Mouse (Mus musculus) adrenal gland, adult 8-10 months (tissue): Measurements from ENCODE around the gene Frrs1l. TPM values are rescaled to one million over a fixed set of nuclear protein-coding genes. Genes with fewer than 3 reads are reported as not detected.

ENCODE experiments used
- DNase-seq: peaks from one replicate; pipeline ENCODE4 v3.0.0; 2022
- total RNA-seq, 4 experiments: library from RNA; stranded (reverse); gene quantifications; 2 replicates each; pipeline ENCODE4 v1.2.4; 2022

The Frrs1l gene
- total RNA-seq, 4 experiments from 2014 or later: 1.0 to 1.6 (median 1.2) TPM

DNA sequence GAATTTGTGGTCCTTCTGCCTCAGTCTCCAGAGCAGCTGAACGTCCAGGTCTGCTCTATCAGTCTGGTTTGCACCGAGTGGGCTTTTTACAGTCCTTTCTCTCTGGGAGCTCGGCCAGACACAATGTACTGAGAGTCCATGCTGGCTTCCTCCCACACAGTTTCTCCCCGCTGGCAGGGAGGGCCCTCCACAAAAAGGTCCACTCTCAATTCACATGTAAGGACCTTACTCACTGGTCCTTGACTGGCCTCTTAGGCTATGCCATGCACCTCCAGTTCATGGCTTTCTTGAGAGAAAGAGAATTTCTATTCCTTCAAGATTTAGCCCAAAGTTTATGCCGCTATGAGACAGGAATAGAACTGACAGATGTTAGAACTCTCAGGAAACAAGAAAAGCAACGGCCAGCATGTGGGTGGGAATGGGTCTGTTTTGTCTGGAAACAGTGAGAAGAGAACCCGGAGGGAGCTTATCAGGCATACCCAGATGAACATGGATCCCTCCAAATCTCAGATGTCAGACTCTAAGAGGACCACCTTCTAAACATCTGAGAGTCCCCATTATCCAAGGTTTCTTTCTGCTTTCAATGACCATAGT lies 24.5 kb downstream of the Frrs1l start:
- no peak for DNase-seq

DNA sequence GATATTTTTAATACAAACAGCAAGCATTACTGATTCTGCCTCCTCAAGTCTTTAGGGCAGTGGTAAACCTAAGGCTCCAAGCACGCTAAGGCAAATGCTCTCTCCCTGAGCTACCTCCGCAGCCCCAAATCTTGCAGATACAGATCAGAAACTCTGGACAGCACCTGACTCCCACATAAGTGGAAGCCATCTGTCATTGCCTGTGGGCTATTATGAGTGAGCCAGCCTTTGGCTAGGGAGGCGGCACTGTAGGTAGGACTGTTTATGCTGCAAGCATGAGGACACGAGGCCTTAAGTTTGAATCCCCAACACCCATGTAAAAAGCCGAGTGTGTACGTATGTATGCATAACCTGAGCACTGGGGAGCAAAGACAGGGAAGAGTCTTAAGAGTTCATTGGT lies 26.5 kb downstream of the Frrs1l start:
- DNase-seq: no peak

DNA sequence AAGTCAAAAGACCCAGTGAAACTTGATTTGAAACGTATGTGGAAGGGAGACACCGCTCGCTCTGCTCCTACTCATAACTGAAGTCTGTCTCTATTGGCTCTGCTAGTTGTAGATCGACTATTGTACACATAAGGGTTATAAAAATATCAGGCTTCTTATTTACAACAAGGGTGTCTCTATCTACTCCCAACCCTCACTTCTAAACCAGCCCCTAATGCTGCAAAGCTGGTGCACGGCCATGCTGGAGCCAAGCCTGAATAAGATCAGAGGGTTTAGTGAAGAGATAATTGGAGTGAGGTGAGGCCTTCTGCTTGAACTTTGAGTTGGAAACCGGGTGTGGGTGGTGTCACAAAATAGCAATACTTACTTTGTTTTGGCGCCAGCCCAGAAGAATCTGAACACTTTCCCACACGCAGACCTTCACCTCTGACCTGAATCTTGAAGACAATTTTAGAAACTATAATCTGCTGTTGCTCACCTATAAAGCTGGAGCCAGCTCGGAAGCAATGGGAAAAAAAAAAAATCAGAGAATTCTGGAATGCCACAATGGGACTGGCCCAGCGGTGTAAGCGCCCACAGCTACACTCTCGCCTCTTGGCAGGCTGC lies 28.8 kb downstream of the Frrs1l start:
- no peak for DNase-seq

DNA sequence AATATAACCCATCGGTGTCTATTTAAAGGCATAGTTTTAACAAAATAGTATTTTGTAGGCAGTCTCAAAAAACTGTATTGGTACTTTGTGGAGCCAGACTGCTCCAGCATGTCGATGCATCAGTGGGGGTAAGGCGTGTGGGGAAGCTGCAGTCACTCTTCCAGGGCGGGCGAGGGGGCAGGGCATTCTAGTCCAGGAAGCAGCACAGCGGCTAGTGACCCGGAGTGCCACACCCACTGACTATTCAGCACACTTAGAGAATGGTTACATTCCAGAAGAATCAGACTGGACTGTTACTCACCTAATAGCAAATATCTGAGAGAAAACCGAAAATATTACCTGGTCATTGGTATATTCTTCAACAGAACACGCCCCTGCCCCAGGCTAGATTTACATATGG lies 32.7 kb downstream of the Frrs1l start:
- DNase-seq: no peak

DNA sequence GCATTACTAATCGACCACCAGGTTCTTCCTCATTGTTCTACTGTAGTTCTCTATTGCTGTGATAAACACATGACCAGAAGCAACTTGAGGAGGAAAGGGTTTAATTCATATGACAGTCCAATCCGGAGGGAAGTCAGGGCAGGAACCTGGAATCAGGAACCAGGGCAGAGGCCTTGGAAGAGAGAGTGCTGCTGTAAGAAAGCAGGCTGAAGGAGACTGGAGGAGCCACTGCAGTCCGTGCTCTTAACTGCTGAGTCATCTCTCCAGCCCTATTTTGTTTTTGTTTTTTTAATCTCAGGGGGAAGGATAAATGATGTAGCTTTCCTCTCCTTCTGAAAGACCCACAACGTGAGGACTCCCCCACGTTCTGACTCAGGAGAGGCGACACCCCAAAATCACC lies 37.0 kb downstream of the Frrs1l start:
- DNase-seq: no peak

DNA sequence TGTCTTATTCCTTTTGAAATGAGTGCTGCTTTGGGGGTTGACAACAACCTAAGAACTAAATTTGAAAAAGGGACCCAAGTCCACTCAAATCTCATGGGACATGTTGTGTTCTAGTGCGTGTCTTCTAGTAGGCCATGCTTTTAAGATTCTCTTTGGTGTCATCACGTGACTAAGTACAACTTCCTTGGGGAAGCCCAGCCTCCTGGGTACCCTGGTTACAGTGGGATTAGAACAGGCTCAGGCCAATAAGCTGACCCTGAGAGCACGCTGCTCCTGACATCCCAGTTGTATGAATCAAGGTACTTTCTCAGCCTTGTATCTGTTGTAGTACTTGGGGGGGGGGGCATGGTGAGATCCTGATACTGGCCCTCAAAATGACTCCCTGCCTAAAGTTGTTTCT lies 38.5 kb downstream of the Frrs1l start:
- DNase-seq: no peak

DNA sequence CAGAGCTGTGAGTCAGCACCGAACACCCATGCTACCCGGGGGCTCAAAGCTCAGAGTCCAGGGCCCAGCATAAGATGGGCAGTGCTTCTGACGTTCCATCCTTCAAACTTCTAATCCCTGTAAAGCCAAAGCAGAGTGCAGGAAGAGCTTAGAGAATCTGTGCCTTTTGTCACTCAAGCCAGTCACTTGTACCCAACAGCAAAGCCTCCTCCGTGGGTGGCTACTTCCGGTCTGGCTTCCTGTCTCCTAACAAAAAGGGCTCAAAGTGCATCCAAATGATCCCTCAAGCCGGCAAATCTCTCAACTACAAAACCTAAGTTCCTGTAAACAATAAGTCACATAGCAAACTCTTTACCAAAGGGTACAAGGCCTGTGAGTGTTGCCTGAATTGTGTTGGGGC lies 40.7 kb downstream of the Frrs1l start:
- DNase-seq: no peak

DNA sequence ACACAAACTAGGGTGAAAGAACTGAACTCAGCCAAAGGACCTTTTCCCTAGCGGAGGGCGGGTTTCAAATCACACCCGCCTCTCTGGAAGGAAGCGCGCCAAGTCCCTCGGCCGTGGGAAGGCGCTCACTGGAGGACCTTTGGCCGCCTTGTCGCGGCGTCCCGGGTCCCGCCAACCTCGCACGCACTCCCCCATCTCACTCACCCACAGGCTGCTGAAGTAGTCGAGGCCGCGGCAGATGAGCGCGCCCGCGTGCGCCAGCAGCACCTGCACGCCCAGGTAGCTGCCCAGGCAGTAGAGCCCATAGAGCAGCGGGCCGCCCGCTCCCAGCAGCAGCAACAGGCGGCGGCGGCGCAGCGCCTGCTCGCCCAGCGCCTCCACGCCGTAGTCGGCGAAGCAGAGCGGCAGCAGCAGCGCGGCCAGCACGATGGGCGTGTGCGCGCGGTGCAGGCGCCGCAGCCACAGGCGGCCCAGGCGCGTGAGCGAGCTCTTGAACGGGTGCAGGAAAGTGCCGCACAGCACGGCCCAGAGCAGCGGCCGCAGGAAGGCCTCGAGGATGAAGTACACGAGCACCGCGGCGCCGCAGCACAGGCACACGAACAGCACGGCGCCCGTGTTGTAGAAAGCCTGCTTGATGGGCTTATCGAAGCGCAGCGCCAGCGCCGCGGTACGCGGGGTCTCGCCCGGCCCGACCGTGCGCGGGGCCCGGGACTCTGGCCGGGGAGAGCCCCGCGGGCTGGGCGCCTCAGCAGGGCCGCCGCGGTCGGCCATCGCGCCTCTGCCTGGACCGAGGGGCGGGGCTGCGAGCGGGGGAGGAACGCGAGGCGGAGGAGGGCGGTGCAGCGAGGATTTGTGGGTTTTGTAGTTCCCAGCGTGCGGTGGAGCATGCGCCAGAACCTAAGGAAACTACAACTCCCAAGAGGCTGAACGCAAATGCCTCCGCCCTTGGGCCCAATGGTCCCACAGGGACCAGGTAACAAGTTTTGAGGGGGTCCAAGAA lies 43.2 kb downstream of the Frrs1l start, which contains the start of gene Tmem245:
Gene Tmem245 (minus strand): TSS at position 797 of the 1,000 bp plus-strand sequence.
- DNase-seq: peak; percentile 92

DNA sequence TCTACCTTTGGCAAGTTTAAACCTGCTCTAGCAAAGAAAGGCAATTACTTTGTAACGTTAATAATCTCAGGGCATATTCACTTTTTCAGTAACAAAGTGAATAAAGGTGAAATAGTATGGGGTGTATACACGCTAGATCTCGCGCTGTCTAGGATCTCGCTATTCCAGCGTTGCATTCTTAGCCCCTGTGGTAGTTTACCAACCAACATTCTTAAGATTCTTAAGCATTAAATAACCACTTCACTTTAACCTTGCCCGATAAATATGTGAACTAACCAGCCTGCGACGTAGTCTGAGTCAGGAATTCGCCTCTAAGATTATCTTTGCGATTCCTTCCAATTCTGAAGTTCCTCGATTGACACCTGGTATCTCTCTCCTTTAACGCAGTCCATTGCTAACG lies 44.0 kb downstream of the Frrs1l start:
- no peak for DNase-seq

DNA sequence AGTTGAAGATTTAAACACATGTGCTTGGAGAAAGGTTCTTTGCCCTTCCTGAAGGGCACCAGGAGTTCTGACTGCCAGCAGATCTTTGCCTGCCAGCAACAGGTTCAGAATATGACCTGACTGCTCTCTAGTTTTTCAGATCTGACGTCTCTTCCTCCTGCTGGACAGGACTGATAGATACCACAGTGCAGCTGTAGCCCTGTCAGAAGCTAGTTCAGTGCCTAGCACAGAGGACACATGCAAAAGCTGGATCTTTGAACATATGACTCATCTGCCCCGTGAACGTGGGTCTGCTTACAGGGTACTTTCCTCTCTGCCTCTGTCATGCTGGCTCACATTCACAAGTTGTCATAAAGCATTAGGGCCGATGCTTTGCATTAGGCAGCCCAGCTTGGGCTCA lies 45.9 kb downstream of the Frrs1l start:
- DNase-seq: no peak

DNA sequence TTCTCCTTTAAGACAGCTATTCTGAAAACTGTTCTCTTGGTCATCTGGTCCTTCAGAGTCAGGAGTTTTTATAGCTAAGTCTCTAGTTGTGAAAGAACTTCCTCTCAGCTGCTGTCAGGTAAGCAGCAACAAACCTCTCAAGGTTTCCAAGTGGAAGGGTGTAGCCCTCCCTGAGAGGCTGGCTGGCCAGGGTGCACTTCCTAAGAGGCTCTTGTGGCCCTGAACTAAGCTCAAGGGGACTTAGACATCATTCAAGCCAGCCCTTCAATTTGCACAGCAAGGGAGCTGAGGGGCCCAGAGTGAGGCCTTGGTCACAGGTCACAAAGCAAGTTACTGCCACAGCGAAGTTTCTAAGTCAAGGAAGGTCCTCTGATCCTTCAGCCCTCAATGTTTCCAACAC lies 46.9 kb downstream of the Frrs1l start:
- no peak for DNase-seq

DNA sequence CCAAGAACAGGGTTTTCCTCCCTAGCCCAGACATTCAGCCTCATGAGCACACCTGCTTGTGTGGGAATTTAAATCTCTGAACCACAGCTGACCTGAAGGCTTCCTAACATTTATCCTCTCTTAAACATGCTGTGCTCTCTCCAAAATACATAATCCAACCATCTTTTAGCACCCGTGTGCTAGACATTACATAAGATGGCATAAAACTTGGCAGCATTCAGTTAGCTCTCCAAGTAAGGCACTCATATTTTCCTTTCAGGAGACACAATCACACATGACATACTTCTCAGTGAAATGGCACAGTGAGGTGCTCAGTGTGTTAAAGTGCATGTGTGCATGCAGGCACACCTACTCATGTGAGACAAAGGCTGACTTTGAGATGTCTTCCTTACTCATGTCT lies 47.6 kb downstream of the Frrs1l start:
- DNase-seq: no peak

DNA sequence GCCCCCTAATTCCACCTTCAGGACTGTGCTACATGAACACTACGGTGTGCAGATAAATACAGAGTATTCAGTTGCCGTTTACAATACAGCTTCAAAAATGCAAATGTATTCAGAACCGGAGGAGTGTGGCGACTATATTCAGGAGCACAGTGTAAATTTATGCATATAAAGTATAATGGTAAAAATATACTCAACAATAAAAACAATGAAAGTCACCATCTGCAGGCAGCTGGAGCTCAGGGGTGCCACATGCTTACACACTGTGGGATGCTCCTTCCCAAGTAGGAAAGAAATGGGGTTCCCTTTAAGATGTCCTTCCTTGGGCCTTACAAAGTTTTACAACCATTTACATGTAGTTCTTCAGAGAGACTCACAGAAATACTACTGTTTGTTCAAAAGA lies 48.7 kb downstream of the Frrs1l start:
- DNase-seq: no peak

DNA sequence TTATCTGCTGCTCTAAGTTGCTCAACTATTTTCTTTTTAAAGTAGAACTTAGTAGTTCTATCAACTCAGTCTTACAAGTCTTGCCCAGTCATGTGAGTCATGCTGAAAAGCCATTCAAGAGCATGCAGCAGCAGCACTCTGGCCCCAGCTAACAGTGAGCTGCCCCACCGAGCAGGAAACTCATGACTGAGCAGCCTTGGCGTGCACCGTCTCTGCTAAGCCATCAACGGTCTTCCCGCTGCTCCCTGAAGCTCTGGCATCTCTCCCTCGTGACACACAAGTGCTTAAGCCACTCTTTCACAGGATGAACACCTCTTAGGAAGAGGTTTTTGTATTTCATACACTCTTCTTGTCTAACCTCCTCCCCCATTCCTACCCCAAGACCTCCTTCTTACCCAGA lies 53.1 kb downstream of the Frrs1l start:
- peak; percentile 36 for DNase-seq

DNA sequence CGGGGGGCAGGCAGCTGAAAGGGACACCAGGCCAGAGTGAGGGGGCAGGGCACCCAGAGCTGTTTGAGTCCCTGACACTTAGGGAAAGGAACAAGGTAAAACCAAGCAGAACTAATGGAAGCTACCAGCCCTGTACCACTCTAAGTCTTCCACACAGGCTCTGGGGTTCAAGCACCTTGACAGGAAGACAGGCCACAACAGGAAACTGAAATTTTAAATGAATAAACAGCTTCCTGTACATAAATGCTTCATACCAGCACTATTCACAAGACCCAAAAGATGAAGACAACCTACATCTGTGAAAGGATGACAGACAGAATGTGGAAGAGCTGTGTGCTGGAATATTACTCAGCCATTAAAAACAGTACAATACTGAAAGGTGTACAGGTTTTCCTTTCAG lies 54.9 kb downstream of the Frrs1l start:
- no peak for DNase-seq

DNA sequence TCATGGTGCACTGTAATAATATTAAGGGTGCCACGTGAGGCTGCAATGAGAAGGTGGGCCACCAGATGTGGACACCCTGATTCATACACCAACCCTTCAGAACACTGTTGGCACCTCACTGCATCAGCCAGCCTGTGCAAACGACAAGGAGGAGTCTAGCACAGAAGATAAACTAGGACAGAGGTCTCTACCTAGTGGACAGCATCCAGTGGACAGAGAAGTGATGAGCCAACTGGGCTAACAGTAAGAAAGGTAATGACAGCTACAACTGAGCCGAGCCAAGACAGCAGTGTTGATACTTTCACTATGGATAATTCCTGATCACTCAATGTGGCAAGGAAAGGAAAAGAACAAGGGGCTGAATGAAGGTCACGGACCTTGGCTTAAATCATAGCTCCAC lies 57.0 kb downstream of the Frrs1l start:
- DNase-seq: no peak

DNA sequence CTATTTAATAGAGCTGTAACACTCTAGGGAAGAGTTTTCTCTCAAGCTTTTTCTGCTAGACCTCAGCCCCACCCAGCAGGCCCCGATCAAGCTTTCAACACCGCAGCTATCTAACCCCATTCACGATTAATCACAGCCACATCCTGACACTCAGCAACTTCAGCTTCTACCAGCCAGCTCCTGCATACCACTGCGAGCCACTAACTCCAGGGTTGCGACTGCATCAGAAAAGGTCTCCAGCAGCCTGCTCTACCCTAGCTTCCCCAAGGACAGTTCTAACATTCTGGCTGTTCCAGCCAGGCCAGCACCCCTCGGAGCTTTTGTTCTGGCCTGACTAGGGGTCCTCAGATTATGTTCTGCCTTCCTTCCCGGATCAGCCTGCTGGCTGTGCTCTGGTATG lies 58.1 kb downstream of the Frrs1l start:
- no peak for DNase-seq

DNA sequence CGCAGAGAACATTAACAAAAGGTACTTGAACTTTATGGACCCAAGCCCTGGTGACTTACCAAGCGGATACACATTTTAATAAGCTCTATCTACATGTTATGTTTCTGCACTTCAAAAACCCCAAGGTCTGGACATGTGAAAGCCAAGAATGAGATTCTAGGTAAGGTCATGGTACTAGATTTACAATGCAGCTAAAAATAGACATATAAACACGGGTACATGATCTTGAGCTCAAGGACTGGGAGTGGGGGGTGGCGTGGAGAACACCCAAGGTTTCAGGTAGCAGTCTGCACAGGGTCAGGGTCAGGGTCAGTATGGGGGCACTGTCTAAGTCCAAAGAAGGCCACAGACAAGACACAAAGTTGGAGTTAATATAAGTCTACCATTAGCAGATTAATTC lies 59.9 kb downstream of the Frrs1l start:
- DNase-seq: no peak

DNA sequence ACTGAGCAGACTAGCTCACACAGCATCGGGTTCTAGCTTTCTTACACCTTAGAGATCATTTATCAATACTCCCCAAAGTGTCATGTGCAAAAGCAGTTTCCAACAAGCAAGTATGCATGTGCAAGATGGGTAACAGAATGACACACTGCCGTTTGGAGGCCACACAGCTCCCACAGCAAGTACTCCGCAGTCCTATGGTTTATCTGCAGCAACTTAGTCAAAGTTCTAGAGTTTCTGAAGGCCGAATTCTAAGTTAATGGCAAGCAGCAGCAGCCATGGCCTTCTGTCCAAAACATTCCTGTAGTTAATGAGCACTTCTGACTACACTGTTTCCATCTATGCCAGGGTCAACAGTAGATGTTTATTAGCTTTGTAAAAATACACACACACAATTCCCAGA lies 63.2 kb downstream of the Frrs1l start:
- peak; percentile 38 for DNase-seq

DNA sequence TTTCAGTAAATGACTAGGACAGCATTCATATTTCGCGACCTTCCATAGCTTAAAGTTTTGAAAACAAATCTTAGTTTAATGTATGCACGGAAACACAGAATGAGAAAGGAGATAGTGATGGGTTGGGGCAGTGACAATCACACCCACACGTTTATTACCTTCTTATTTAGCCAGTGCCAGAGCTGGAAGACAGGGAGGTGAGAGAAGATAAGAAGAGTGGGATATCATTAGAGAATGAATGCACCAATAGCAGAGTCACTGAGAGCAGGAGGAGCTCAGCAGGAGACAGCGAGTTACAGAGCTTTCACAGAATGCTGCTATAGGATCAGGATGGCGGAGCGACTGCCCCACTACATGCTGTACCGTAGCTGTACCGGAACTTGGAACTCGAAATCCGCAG lies 68.0 kb downstream of the Frrs1l start:
- DNase-seq: no peak

DNA sequence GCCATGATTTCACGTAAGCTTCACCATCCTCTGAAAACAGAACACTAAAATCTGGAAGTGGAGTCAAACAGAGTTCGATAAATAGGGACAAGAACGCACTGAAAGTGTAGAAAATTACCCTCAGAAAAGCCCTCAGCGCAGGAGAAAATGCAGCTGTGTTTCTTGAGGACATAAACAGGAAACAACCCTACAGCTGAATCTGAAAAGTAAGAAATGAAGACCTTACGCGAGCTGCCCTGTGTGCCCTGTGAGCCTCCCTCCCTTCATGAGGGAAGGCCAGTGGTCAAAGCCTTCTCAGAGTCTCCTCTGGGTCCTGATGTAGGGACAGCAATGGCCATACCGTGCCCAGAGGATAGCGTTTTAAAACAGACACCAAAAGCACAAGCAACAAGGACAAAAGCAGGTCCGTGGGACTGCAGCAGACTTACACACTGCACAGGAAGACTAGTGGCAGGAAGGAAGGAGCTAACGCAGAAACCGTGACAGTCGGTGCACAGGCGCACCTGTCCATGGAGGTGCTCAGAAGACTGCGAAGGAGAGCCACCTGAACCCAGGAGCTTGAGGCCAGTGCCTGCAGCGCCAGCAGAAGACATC lies 74.4 kb downstream of the Frrs1l start:
- no peak for DNase-seq

DNA sequence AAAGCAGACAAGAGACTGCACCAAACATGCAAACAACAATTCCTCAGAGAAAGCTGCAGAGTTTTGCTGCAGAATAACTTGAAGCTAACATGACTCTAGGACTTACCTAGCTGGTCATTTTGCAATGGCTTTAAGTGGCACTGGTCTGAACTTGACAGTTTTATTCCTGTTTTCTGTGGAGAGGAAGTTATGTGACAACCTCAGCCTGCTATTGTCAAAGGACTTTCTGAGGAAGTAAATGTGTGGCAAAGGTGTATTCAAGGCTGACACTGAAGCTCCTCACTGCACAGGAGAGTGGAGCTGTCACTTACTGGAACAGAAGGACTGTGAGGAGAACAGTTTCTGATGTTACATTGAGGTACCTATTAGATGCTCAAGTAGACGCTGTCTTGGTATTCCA lies 75.4 kb downstream of the Frrs1l start:
- no peak for DNase-seq

DNA sequence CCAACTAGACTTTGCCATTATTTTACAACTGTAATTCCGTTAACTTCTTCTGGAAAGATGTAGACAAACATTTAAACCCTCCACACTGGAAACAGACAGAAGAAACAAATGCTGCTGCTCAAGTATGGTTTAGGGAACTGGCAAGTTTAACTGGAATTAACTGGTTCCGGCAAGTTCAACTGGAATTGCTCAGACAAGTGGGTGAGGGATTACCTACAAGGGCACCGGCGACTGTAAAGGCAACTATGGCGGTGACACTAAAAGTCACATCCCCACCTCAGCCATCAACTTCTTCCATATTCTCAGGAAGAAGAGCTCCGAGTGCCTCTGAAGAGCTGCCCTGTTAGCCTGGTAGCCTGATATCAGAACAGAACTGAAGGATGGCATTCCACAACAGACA lies 75.9 kb downstream of the Frrs1l start:
- no peak for DNase-seq
